Mouse (Mus musculus) ovary, postnatal 14 days (tissue): ENCODE data around the gene Igf1.

Source experiments
- DNase-seq: peaks from one replicate; pipeline ENCODE4 v3.0.0; 2022; ENCODE audit warnings: low spot score

Gene Igf1

GRCm38 (mm10) chr10:87860181-87861103, 2.4 kb downstream of the Igf1 start:
- no peak for DNase-seq

DNA sequence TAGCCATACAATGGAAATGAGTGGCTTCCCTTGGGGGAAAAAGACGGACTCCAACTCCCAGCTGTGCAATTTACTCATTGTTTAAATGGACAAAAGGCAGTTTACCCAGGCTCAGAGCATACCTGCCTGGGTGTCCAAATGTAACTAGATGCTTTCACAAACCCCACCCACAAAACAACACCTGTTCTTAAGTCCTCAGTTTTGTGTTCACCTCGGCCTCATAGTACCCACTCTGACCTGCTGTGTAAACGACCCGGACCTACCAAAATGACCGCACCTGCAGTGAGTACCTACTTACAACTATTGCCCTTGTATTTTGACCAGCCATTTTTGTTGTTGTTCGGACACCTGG, 3.0 kb downstream of the Igf1 start:
- no peak for DNase-seq

DNA sequence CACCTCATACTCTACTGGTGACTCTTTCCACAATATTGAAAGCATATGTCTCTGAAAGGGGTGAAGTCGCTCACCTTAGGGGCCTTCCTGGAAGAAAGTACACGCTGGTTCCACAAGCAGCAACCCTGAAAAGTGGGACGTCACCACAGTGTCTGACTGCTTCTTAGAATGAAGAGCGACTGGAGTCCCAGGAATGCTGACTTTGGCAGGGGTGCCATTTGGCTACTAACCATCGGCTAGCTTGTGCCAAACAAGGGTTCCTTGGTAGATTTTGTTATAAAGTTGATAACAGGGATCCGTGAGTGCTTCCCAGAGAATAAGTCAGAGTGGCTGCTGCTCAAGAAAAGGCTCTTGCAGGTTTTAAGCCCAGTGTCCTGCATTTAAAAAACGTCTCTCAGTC, 4.8 kb downstream of the Igf1 start:
- no peak for DNase-seq

- no peak for DNase-seq
Observed at GRCm38 (mm10) chr10:87863326-87863725, 5.3 kb downstream of the Igf1 start.

GRCm38 (mm10) chr10:87865712-87866111, 7.6 kb downstream of the Igf1 start:
- no peak for DNase-seq

- DNase-seq: no peak
Observed at GRCm38 (mm10) chr10:87866448-87866847, 8.4 kb downstream of the Igf1 start.

DNA sequence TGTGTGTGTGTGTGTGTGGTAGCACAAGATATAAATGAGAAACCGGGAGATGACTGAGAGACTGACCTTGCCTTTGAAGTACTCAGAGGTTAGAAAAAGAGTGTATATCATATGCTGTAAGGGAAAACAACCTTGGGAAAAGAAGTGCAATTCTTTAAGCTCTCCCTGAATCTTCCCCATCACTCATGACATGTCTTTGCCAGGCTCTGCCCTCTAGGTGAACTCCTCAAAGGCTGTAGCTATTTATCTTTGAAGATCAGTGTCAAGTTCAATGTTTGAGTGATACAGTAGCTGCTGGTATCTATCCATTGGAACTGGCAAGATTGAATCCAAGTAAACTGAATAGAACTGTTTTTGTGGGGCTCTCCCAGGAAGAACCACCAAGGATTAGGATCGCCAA, 9.2 kb downstream of the Igf1 start:
- no peak for DNase-seq

- no peak for DNase-seq
Observed at GRCm38 (mm10) chr10:87867631-87868030, 9.6 kb downstream of the Igf1 start.

DNA sequence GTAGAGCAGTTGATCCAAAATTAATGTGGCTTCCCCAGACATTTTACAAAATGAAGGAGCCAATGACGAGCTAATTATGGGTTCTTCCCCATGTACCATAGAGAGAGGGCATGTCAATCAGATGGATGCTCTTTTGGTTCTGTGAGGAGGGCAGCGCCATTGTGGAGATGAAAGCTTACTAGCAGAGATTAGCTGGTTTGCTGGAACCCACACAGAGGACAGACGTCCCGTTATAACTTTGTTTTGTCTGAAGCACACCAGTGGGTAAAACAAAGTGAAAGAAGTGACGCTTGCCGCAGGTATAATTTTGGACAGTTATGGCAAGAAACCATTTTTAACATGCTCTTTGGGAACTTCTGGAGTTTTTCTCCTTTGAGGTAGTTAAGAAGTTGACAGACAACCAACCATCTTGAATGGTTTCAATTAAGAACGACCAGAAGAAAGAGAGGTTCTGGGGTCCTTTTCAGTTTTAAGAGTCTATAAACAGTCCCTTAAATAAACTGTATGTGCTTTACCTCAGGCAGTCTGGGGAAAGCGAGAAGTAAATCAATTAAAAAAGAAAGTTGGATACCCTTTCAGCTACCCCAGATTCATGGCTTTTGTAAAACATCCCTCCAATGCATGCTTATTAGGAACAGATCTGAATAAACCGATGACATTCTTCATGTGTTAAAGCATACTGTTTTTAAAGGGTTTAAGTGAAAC, 10.4 kb downstream of the Igf1 start:
- DNase-seq: no peak

GRCm38 (mm10) chr10:87869151-87869550, 11.1 kb downstream of the Igf1 start:
- DNase-seq: no peak

GRCm38 (mm10) chr10:87869691-87870090, 11.6 kb downstream of the Igf1 start:
- no peak for DNase-seq

DNA sequence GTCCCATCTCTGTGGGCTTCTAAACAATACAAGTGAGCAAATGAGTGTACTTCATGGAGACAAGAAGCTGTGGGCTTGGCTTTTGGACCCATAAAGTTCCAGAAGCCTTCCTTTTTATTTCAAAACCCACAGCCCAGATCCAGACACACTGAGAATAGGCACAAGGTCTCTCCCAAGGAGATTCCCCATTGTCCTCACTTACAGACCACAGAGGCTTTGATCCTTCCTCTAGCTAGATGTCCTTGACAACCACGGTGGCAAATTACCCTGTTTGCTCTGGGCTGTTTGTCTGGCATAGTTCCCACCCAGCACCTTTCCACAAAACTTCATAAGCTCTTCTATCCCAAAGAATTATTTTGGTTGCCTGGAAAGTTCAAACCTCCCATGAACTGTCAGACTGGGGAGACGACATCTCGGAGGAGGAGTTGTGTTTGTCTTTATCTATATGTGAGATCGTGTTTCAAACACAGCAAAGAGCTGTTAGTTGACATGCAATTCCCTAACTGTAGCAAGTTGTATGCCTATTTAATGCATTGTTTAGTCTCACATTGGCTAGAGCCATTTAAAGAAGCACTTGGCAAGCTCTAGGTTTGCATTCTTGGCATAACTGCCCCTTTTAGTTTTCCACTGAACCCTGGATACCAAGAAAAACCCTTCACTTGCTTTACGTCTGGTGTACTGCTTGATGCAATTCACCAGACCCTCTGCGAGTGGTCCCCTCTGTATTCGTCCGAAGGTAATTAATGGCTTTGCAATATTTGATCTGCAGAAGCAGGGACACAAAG, 14.0 kb downstream of the Igf1 start:
- DNase-seq: no peak

DNA sequence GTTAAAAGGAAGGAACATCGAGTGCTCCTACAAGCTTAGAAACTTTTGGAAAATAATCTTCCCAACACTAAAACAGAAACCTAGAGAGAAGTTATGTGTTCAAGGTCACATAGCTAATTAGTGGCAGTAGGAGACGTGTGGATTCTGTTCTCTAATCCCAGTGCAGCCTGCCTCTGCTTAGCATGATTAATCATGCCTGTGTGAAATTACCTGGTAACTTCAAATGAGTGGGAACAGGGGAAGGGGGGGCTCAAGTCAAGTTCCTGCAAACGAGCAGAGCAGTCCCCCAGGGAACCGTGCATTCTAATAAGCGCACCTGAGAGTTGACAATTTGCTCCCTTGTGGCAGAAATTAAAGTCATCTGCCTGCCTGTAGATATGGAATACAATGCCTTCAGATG, 14.8 kb downstream of the Igf1 start:
- DNase-seq: no peak

DNA sequence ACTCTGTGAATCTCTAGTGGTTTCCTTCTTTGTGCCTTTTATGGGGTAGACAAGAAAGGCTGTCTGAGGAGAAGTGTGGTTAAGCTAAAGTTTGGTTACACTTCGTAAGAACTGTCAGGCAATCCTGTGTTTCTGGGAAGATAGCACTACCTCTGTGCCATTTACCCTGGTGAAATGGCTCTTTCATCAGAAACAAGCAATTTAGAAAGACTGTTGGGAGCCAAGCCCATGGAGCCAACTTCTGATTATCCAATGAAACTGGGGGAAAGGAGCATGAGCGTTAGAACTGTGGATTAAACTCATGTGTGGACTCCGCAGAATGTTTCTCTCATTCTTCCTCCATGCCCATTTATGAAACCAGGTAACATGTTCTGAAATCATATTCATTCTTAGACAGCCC, 15.5 kb downstream of the Igf1 start:
- DNase-seq: no peak

- no peak for DNase-seq
Observed at GRCm38 (mm10) chr10:87880071-87880785, 22.2 kb downstream of the Igf1 start.

GRCm38 (mm10) chr10:87885326-87886040, 27.4 kb downstream of the Igf1 start:
- DNase-seq: no peak

DNA sequence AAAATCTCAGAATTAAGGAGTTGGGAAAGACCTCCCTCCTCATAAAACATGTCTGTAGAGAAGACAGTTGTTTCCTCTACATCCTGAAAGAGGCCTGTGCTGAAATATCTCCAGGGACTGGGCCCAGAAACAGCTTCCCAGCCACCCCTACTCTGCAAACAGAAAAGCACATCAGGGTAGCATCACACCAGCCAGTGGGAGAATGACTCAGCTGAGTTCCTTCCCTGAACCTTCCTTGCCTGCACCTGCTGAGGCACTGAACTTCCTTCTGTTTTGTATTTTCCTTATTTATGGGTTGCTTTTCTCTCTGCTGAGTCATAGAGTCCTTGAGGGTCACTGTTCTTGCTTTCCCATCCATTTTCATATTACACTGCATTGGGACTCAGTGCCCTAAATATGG, 31.8 kb downstream of the Igf1 start:
- no peak for DNase-seq

DNA sequence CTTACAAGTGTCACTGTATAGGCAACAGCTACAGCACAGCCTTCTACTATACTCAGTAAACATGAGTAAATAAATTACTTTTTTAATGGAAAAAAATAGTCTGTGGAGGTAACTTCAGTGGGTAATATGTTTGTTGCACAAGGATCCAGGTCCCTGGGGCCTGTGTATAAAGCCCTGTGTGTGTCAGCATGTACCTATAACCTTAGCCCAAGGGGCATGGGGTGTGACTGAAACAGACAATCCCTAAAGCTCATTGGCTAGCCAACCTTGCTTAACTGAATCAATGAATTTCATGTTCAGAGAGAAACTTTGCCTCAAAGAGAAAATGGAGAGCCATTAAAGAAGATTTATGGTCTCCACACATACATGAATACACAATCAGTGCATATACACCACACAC, 34.2 kb downstream of the Igf1 start:
- DNase-seq: no peak

DNA sequence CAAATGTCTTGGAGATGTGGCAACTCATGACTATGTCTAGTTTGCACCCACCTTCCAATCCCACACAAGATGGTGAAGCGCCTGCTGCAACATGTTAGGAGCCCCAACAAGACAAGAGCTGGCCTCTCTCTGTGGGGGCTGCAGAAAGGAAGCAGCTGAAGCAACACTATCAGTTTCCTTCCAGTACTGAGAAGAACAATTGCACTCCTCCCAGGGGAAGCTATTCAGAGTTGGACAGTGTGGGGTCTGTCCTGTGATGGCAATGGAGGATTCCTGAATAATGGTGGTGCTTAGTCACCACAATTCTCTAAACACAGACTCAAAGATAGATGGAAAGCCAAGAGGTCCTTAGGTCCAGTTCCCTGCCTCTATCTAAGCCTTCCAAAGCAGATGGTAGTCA, 35.2 kb downstream of the Igf1 start:
- no peak for DNase-seq

DNA sequence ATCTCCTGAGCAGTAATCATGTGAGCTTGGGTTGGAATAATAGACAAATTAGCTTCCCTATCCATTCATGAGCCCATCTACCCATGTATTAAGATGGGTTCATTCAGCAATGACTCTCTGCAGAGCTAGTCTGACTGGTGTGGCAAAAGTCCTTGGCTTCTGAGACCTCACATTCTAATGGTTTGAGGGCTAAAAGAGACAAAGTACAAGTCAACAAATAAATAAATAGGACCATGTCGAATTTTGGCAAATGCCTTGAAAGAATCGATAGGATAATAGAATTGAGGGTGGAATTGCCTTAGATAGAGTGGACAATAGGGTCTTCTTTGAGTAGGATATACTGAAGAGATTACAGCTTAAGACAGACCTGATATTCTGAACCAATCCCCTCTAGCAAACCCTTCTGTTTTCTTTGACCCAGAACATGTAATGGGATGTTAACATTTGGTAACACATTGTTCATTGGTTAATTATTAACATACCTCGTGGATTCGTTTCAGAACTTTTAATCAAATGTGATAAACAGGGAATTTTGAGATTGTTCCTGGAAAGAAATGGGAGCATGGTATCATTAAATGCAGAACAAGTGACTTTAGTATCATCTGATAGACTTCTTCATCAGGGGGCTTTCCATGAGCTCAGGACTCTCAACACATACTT, 36.5 kb downstream of the Igf1 start:
- no peak for DNase-seq

DNA sequence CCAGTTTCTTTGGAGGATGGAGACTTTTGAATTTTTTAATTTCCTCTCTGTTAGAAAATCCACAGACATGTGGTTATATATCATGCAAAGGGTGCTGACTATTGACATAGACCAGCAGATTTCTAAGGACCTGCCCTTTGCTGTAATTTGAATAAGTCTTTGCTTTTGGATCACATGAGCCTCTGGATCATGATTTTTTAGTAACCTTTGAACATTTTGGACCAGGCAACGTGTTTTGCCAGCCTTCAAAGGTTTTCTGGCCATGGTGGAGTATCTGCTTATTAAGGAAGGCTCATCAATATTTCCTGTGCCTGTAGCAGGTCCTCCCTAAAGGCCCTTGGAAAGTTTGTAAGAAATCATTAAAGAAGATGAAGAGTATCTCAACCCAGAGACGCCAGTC, 37.3 kb downstream of the Igf1 start:
- DNase-seq: no peak
